Mouse (Mus musculus): Measurements from ENCODE around the gene Fancf.

The Fancf gene

DNA sequence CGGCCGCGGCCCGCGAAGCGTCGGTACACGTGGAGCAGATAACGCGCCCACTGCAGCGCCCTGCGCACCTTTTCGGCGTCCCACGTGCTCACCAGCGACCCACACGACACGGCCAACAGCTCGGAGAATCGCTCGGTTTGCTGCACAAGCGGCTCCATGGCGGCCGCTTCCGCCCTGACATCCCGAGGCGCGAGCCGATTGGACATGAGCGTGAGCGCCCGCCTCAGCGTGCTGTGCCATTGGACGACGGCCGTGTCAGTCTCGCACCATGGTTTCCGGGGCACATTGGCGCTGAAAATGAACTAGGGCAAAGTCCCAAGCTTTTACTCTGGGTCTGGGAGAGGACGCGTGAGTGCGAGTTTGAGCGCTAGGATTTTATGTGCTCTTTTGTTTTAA, at the start of gene Fancf:
Gene Fancf (minus strand): TSS at position 171 of the 396 bp plus-strand sequence.
- DNase-seq (ENCODE audit: low read depth) = peak; percentile 99

DNA sequence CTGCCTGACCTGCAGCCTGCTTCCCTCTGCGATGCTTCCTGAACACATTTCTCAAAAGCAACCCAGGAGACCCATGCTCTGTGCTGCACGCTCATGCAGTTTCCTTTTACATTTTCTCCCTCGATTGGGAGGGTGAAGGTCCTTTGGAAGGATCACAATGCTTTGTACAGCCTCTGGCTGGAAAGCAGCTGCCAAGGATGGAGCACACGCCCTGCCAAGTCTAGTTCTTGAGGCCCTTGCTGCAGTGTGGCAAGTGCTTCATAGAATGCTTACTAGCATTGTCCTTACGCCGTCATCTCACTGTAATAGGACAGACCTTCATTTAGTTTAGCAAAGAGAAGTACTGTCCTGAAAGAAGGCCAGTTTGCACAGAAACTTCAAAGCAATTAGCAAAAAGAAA, 37.0 kb upstream of the Fancf start:
- DNase-seq (ENCODE audit: low read depth) = no peak

GRCm38 (mm10) chr7:51894939-51895338, 32.9 kb upstream of the Fancf start:
- no peak for DNase-seq (ENCODE audit: low read depth)

DNA sequence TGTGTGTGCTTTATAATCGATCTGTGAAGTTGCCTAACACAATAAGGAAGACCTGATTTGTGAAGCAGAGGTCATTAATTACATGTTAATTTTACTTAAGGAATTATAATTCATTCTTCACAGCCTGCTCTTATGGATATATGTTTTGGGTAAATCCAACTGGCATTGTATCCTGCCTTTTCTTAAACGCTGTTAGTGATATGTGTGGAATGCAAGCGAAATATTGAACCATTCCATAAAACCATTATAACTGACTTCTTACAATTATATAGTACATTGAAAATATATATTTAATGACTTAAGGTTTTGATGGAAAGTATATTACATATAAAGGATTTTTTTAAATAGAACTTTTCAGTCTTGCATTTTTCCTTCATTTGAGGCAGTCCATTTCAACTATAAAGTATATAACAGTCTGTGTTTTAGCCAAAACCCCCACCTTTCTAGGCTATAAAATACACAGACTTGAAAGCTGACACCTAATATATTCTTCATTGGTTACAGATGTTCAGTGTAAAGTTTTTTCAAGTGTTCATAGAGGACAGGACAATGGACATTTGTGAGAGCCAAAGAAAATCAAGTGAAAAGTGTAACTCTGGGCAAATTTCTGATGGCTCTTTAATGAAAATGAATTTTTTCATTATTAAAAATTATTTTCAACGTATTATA, 32.2 kb upstream of the Fancf start:
- no peak for DNase-seq (ENCODE audit: low read depth)

- no peak for DNase-seq (ENCODE audit: low read depth)
Measured at GRCm38 (mm10) chr7:51893008-51893407, 30.9 kb upstream of the Fancf start.

GRCm38 (mm10) chr7:51892224-51892965, 30.3 kb upstream of the Fancf start:
- DNase-seq (ENCODE audit: low read depth) = peak; percentile 62

GRCm38 (mm10) chr7:51889601-51890000, 27.5 kb upstream of the Fancf start:
- no peak for DNase-seq (ENCODE audit: low read depth)

DNA sequence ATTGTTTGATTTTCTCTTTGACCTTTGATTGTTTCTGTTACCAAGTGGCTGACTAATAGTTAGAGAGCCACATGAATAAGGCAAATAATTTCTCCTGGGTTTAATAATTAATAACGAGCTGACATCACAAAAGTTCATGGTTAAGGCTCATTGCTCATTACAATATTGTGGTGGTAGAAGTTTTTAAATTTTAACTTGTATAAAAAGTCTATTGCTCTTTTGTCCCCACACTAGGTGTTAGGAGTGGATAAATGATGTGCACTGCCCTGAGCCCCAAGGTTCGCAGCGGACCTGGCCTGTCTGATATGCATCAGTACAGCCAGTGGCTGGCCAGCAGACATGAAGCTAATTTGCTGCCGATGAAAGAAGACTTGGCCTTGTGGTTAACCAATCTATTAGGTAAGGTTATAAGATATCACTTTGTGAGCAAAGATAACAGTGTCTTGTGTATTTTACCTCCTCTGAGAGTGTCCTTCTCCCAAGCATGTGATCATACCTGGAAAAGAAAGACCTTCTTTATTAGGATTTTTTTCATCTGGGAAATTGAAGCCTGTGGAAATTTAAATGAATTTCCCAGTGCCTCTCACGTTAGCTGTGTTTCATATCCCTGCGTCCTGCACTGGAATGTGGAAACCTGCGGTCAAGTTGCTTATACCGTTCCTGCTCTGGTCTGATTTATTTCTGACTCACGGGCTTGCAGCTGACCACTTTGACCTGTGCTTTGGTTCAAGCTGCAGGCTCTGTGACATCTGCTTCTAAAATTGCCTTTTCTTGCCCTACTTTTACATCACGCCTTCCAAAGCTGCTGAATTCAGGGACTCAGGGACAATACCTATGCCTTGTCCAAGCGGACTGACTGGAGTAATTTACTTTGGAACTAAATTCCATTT, 25.9 kb upstream of the Fancf start:
- peak; percentile 70 for DNase-seq (ENCODE audit: low read depth)

DNA sequence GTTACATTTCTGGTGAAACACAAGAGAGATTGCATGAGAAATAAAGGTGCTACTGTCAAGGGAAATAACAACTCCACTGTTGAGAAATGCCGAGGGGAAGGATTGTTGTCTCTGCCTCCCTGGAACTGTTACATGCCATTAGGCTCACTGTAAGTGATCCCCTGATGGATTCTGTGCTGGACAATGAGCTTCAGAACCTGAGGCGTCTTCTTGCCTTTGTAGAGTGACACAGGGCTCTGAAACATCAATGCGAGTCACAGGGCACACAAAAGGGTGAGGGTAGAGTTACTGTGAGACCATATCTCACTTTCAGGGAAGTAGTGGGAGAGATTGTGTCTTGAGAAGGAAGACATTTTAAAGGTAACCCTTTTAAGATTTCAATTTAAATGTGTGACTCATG, 23.3 kb upstream of the Fancf start:
- no peak for DNase-seq (ENCODE audit: low read depth)

GRCm38 (mm10) chr7:51880121-51880520, 18.1 kb upstream of the Fancf start:
- peak; percentile 41 for DNase-seq (ENCODE audit: low read depth)

- DNase-seq (ENCODE audit: low read depth) = peak; percentile 87
Measured at GRCm38 (mm10) chr7:51879136-51879723, 17.2 kb upstream of the Fancf start.

DNA sequence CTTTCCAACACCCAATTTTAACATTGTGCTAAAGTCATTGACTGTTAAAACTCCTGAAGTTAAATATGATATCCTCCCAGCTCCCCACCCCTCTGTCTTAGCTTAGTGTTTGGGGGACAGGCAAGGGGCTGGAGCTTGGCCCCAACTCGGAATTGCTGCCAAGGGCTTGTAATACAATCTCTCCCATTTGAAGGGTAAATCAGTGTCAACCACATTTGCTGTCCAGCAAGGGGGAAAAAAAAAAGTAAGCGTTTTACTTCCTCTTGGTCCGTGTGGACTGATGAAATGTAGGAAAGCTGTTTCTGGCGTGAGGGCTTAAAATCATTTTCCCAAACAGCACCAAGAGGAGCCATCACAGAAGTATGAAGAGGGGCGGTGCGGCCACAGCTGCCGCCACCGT, 16.7 kb upstream of the Fancf start:
- peak; percentile 83 for DNase-seq (ENCODE audit: low read depth)

DNA sequence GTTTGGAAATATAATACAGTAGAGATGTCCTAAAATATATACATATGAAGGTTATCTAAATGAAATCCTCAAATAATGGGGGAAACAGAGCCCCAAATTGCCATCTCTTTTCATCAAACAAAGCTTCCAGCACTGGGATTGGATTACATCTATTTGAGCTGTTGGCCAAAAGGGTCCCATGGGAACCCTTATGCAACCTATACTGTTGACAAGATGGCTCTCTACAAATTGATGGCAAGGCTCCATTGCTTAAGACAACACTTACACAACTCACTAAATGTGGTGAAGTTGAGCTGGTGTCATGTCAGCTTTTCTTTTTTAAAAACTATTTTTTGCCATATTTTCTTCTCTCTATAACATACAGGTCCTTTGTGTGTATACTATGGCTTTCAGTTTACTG, 14.2 kb upstream of the Fancf start:
- DNase-seq (ENCODE audit: low read depth) = peak; percentile 75

GRCm38 (mm10) chr7:51872597-51872996, 10.5 kb upstream of the Fancf start:
- DNase-seq (ENCODE audit: low read depth) = no peak

- DNase-seq (ENCODE audit: low read depth) = no peak
Measured at GRCm38 (mm10) chr7:51872041-51872440, 10.0 kb upstream of the Fancf start.

- no peak for DNase-seq (ENCODE audit: low read depth)
Measured at GRCm38 (mm10) chr7:51867983-51868382, 5.9 kb upstream of the Fancf start.

GRCm38 (mm10) chr7:51865336-51865735, 3.3 kb upstream of the Fancf start:
- DNase-seq (ENCODE audit: low read depth) = peak; percentile 73

DNA sequence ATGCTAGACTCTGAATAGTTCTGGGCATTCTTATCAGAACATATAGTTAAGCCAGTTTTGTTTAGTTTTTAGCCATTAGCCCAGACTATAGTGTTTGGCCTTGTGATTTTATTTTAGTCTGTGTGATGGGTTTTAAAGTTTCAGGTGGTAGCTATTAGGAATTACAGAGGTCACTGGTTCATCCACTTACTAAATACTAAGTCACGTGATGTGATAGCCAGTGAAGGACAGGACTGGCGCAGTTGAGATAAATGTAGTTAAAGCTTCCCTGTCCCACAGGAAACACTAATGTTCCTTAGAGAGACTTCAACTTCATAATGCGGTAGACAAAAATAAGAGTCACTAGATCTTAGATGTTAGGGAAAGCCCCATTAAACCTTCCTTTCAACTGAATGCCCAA, 775 bp upstream of the Fancf start:
- DNase-seq (ENCODE audit: low read depth) = no peak

DNA sequence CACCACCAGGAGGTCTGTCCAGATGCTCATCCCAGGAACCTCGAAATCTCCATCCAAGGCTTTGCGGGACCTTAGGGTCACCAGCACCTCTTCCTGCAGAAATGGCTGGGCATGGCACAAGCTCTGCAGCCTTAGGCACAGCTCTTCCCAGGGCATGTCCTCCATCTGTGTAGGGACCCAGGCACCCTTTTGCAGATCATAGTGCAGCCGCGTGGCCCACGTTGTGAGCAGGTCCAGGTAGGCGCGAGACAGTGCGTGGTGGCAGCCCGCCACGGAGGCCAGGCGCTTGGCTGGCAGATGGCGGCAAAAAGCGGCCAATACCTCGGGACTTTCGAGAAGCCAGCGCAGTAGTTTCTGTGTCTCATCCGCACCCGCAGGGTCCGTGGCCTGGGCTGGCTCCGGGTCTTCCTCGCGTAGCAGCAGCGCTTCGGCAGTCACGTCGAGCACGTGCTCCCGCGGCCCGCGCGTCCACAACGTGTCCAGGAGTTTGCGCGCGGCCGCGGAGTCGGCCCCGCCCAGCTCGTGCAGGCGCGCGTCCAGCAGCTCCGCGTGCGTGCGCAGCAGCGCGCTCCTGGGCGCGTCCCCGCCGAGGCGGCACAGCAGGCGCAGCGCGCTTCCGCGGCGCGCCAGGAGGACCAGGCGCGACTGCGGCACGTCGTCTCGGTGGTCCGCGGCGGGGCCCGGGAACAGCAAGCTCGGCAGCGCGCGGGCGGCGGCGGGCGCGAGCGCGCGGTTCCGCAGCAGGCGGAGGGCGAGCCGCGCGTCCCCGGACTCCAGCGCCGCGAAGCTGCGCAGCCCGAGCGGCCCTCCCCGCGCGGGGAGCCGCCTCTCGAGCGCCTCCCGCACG, 594 bp downstream of the Fancf start, which contains the start of gene Gas2:
Gene Gas2 (plus strand): TSS at position 766 of the 847 bp plus-strand sequence.
- peak; percentile 89 for DNase-seq (ENCODE audit: low read depth)

GRCm38 (mm10) chr7:51851890-51852507, 10.1 kb downstream of the Fancf start:
- DNase-seq (ENCODE audit: low read depth) = no peak

GRCm38 (mm10) chr7:51850877-51851276, 11.2 kb downstream of the Fancf start:
- no peak for DNase-seq (ENCODE audit: low read depth)

Measured in NIH3T3 (cell line).